Mouse (Mus musculus) C2C12 (cell line): ENCODE data around the gene Hist1h1a.

Experiments
- CTCF ChIP-seq: IDR thresholded peaks from one replicate; pipeline ENCODE4 v1.5.1; 2011; ENCODE audit not compliant: control insufficient read depth, insufficient read depth, insufficient read length
- MYOG ChIP-seq: IDR thresholded peaks from one replicate; pipeline ENCODE4 v1.6.1; 2011; ENCODE audit not compliant: control insufficient read depth, insufficient read length; ENCODE audit errors: extremely low read depth
- USF1 ChIP-seq: IDR thresholded peaks from one replicate; pipeline ENCODE4 v1.6.1; 2011; ENCODE audit warnings: low read depth, mild to moderate bottlenecking, control low read depth, moderate library complexity

- no peak for TF ChIP-seq CTCF
- TF ChIP-seq USF1 = no peak
- TF ChIP-seq MYOG = no peak
These were observed 24.8 kb upstream of the Hist1h1a start, which contains the start of gene Hist1h1c for GRCm38 (mm10) chr13:23738677-23739068.
